Mouse (Mus musculus): Measurements from ENCODE around the gene Clcn6. TPM values are rescaled to one million over a fixed set of nuclear protein-coding genes. Genes with fewer than 3 reads are reported as not detected.

Clcn6 gene
- polyA plus RNA-seq, 1 experiment: 11.5 TPM

DNA sequence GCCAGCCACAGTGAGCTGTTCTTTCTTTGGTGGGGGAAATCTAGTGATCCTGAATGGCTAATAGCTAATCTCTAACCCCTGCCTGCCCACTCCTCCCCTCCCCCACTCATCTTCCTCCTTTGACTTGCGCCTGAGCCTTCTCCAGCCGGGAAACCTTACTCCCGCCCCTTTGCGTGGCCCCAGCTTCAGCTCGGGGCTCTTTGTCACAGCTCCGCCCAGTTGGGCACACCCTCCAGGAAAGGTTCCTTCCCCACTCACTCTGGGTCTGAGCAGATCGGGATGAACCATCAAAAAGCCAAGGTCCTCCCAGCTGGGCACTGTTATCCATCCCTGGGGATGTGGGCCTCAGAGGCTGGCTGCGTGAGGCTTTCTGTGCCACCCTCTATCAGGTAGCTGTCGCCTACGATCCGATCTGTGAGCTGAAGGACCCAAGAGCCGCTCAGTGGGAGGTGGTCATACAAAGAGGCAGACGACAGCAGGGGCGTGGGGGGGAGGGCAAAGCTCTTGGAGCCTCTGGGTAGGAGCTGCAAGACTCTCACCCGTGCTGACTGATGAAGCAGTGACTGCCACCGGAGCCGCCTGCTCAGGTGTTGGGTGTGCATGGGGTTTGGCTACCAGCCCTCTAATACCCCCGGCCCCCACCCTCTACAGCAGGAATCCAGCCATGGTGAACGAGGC lies 2.5 kb upstream of the Clcn6 start:
- no peak for TF ChIP-seq CEBPB (IDR thresholded peaks at IDR 0.05; ENCODE audit: low read depth)
- TF ChIP-seq MYOD1 (IDR thresholded peaks at IDR 0.05; ENCODE audit: control insufficient read depth, insufficient read length, low read depth): no peak
- TF ChIP-seq MAX (IDR thresholded peaks at IDR 0.05): no peak
- TF ChIP-seq USF1 (IDR thresholded peaks at IDR 0.05; ENCODE audit: low read depth): no peak
- TF ChIP-seq MYOG (IDR thresholded peaks at IDR 0.05; ENCODE audit: control insufficient read depth, extremely low read depth, insufficient read length): no peak
- TF ChIP-seq CTCF (IDR thresholded peaks at IDR 0.05; ENCODE audit: control insufficient read depth, insufficient read depth, insufficient read length): no peak
- no peak for TF ChIP-seq FOSL1 (IDR thresholded peaks at IDR 0.05; ENCODE audit: insufficient read depth, low read length, poor library complexity, severe bottlenecking)
- H3K36me3 ChIP-seq (ENCODE audit: control insufficient read depth, insufficient read depth): peaks cover 17% of the 10 kb centered on the region
- peaks cover 10% of the 10 kb centered on the region for H3K79me3 ChIP-seq (ENCODE audit: low read depth)
- peaks cover 41% of the 10 kb centered on the region for H3K79me2 ChIP-seq (ENCODE audit: control insufficient read depth, insufficient read depth)
- peak overlapping the region; percentile 28 for H3K4me3 ChIP-seq (ENCODE audit: insufficient read depth, poor library complexity, severe bottlenecking)
- no peaks in the 10 kb centered on the region for H3K27me3 ChIP-seq (ENCODE audit: control insufficient read depth, insufficient read depth, insufficient read length)
- H3ac ChIP-seq (ENCODE audit: control insufficient read depth, insufficient read length, low read depth): peak overlapping the region; percentile 51

DNA sequence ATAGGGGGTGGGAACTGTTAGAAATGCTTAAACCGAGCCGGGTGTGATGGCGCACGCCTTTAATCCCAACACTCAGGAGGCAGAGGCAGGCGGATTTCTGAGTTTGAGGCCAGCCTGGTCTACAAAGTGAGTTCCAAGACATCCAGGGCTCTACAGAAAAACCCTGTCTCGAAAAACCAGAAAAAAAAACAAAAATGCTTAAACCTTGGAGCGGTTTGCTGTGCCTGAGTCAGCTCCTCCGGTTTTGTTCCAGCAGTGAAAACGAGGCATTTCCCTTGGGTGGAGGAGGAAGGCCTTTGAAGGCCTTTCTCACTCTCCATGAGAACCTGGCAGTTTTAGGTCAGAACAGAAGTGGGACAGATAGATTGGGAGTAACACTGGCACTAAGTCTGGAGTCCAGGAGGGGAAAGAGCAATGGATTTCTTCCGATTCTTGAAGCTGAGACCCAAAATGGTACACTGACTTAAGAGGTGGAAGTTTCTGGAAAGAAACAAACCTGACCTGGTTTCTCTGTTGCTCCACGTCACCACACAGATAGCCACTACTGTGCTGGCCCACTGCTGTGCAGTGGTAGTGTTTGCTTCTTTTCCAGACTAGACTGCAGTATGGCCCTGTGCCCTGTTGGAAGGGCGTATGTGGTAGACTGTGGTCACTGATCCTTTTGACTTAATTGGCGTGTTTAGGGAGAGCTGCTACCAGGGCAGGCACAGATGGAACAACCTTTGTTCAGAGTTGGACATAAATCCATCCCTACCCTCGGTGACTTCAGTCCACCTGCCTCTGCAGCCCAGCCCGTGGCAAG lies 1.6 kb upstream of the Clcn6 start:
- peaks cover 41% of the 10 kb centered on the region for H3K79me2 ChIP-seq (ENCODE audit: control insufficient read depth, insufficient read depth)

DNA sequence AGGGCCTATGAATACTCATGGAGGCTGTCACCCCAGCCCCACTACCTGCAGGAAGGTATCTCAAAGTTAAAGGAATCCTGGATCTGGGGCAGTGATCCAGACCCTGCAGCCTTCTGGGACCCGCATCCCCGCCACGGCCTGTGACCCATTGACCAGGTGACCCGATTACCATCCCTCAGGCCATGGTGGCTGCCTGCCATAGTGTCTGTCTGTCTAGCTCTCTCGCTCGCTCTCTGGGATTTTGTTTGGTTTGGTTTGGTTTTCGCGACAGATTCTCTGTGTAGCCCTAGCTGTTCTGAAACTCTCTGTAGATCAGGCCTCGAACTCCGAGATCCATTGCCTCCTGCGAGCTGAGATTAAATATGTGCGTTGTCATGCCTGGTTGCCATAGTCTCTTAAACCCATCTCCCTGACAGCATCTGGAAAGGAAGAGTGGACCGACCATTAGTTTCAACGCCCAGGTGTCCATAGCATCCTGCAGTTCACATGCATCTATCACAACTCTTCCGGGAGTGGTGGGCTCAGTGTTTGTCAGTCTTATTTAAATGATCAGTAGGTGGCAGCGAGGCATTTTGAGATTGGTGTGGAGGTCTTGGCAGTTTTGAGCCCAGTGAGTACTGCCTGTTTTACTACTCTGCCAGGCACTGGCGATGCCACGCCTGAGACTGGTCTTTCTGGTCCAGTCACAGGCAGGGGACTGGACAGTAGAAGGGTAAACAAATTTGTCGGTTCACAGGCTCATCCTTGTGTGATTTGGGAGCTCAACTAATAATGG lies 820 bp upstream of the Clcn6 start:
- Histone ChIP-seq H3K36me3 (ENCODE audit: control insufficient read depth, insufficient read depth) (peaks cover 18% of the 10 kb centered on the region), H3K4me3 (ENCODE audit: insufficient read depth, poor library complexity, severe bottlenecking) (peak overlapping the region; percentile 75), H3ac (ENCODE audit: control insufficient read depth, insufficient read length, low read depth) (peak overlapping the region; percentile 75), H3K27me3 (ENCODE audit: control insufficient read depth, insufficient read depth, insufficient read length) (no peaks in the 10 kb centered on the region), H3K79me3 (ENCODE audit: low read depth) (peaks cover 10% of the 10 kb centered on the region), H3K79me2 (ENCODE audit: control insufficient read depth, insufficient read depth) (peaks cover 41% of the 10 kb centered on the region)
- TF ChIP-seq CEBPB (IDR thresholded peaks at IDR 0.05; ENCODE audit: low read depth) (no peak), MYOG (IDR thresholded peaks at IDR 0.05; ENCODE audit: control insufficient read depth, extremely low read depth, insufficient read length) (no peak), CTCF (IDR thresholded peaks at IDR 0.05; ENCODE audit: control insufficient read depth, insufficient read depth, insufficient read length) (no peak), FOSL1 (IDR thresholded peaks at IDR 0.05; ENCODE audit: insufficient read depth, low read length, poor library complexity, severe bottlenecking) (no peak), MAX (IDR thresholded peaks at IDR 0.05) (no peak), MYOD1 (IDR thresholded peaks at IDR 0.05; ENCODE audit: control insufficient read depth, insufficient read length, low read depth) (no peak), USF1 (IDR thresholded peaks at IDR 0.05; ENCODE audit: low read depth) (no peak)

More for the DNA sequence above, 1.6 kb upstream of the Clcn6 start:
- Histone ChIP-seq H3K79me3 (ENCODE audit: low read depth) (peaks cover 10% of the 10 kb centered on the region), H3ac (ENCODE audit: control insufficient read depth, insufficient read length, low read depth) (peak overlapping the region; percentile 2), H3K36me3 (ENCODE audit: control insufficient read depth, insufficient read depth) (peaks cover 17% of the 10 kb centered on the region), H3K27me3 (ENCODE audit: control insufficient read depth, insufficient read depth, insufficient read length) (no peaks in the 10 kb centered on the region), H3K4me3 (ENCODE audit: insufficient read depth, poor library complexity, severe bottlenecking) (peak overlapping the region; percentile 75)
- TF ChIP-seq MYOG (IDR thresholded peaks at IDR 0.05; ENCODE audit: control insufficient read depth, extremely low read depth, insufficient read length): no peak
- no peak for TF ChIP-seq CTCF (IDR thresholded peaks at IDR 0.05; ENCODE audit: control insufficient read depth, insufficient read depth, insufficient read length)
- no peak for TF ChIP-seq CEBPB (IDR thresholded peaks at IDR 0.05; ENCODE audit: low read depth)
- no peak for TF ChIP-seq MAX (IDR thresholded peaks at IDR 0.05)
- no peak for TF ChIP-seq USF1 (IDR thresholded peaks at IDR 0.05; ENCODE audit: low read depth)
- TF ChIP-seq FOSL1 (IDR thresholded peaks at IDR 0.05; ENCODE audit: insufficient read depth, low read length, poor library complexity, severe bottlenecking): no peak
- no peak for TF ChIP-seq MYOD1 (IDR thresholded peaks at IDR 0.05; ENCODE audit: control insufficient read depth, insufficient read length, low read depth)

DNA sequence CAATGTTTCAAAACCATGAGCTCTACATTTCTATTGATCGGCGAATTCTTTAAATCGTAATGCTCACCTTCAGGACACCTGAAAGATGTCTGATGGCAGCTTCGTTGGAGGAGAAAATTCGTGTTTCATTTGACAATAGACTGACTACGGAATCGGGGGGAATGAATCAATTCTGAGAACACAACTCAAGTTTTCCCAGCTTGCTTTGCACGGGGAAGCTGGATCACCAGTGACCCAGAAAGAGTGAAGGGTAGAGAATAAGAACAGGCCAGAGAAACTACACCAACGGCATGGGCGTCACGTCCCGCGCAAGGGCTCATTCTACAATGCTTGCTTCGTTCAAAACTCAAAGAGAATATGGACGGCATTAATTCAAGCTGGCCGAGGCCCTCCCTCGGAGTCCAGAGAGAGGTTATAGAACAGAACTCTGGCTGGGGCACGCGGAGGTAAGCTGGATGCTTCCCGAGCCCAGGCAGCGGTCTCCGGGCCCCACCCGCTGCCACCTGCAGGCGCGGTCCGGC lies 482 bp downstream of the Clcn6 start:
- H3K36me3 ChIP-seq (ENCODE audit: control insufficient read depth, insufficient read depth): peaks cover 13% of the 10 kb centered on the region
- TF ChIP-seq MYOD1 (IDR thresholded peaks at IDR 0.05; ENCODE audit: control insufficient read depth, insufficient read length, low read depth) (no peak), MYOG (IDR thresholded peaks at IDR 0.05; ENCODE audit: control insufficient read depth, extremely low read depth, insufficient read length) (no peak), FOSL1 (IDR thresholded peaks at IDR 0.05; ENCODE audit: insufficient read depth, low read length, poor library complexity, severe bottlenecking) (no peak), MAX (IDR thresholded peaks at IDR 0.05) (no peak), CEBPB (IDR thresholded peaks at IDR 0.05; ENCODE audit: low read depth) (no peak), USF1 (IDR thresholded peaks at IDR 0.05; ENCODE audit: low read depth) (no peak), CTCF (IDR thresholded peaks at IDR 0.05; ENCODE audit: control insufficient read depth, insufficient read depth, insufficient read length) (no peak)
- no peaks in the 10 kb centered on the region for H3K27me3 ChIP-seq (ENCODE audit: control insufficient read depth, insufficient read depth, insufficient read length)
- peaks cover 10% of the 10 kb centered on the region for H3K79me3 ChIP-seq (ENCODE audit: low read depth)
- H3ac ChIP-seq (ENCODE audit: control insufficient read depth, insufficient read length, low read depth): peak overlapping the region; percentile 95
- peaks cover 41% of the 10 kb centered on the region for H3K79me2 ChIP-seq (ENCODE audit: control insufficient read depth, insufficient read depth)
- H3K4me3 ChIP-seq (ENCODE audit: insufficient read depth, poor library complexity, severe bottlenecking): peak overlapping the region; percentile 75

DNA sequence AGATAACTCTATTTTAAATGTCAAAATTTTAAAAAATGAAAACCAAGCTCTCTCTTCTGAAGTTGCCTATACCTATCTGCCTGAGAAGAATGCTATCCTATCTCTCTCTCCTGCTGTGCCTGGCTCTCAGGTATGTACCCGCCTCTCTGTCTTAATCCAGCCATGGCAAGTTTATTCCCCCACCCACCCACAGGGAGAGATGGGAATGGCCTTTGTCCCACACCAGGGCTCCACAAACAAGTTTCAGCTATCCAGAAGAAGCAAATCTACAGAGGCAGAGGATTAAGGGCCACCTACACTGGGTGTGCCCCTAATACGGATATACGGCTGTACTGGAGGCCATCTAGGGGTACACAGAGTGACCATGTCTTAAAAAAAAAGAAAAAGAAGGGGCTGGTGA lies 3.2 kb downstream of the Clcn6 start:
- Histone ChIP-seq H3K79me2 (ENCODE audit: control insufficient read depth, insufficient read depth) (peaks cover 28% of the 10 kb centered on the region), H3K79me3 (ENCODE audit: low read depth) (peaks cover 8% of the 10 kb centered on the region), H3ac (ENCODE audit: control insufficient read depth, insufficient read length, low read depth) (no peak overlapping the region), H3K27me3 (ENCODE audit: control insufficient read depth, insufficient read depth, insufficient read length) (no peaks in the 10 kb centered on the region), H3K36me3 (ENCODE audit: control insufficient read depth, insufficient read depth) (peaks cover 6% of the 10 kb centered on the region), H3K4me3 (ENCODE audit: insufficient read depth, poor library complexity, severe bottlenecking) (no peak overlapping the region)
- TF ChIP-seq MYOD1 (IDR thresholded peaks at IDR 0.05; ENCODE audit: control insufficient read depth, insufficient read length, low read depth) (no peak), MYOG (IDR thresholded peaks at IDR 0.05; ENCODE audit: control insufficient read depth, extremely low read depth, insufficient read length) (no peak), CTCF (IDR thresholded peaks at IDR 0.05; ENCODE audit: control insufficient read depth, insufficient read depth, insufficient read length) (no peak), FOSL1 (IDR thresholded peaks at IDR 0.05; ENCODE audit: insufficient read depth, low read length, poor library complexity, severe bottlenecking) (no peak), USF1 (IDR thresholded peaks at IDR 0.05; ENCODE audit: low read depth) (no peak), CEBPB (IDR thresholded peaks at IDR 0.05; ENCODE audit: low read depth) (no peak), MAX (IDR thresholded peaks at IDR 0.05) (no peak)

Data from C2C12 (cell line).